Mouse (Mus musculus): Measurements from ENCODE around the gene Ifngr2.

Ifngr2 gene

GRCm38 (mm10) chr16:91566002-91566401 is 19.1 kb downstream of the Ifngr2 start:
- no peak for DNase-seq

- no peak for DNase-seq
Observed at GRCm38 (mm10) chr16:91568960-91569359, 22.1 kb downstream of the Ifngr2 start.

- no peak for DNase-seq
Observed at GRCm38 (mm10) chr16:91571105-91571504, 24.2 kb downstream of the Ifngr2 start.

- DNase-seq, result no peak
Observed at GRCm38 (mm10) chr16:91575151-91575550, 28.3 kb downstream of the Ifngr2 start.

- DNase-seq, result no peak
Observed at GRCm38 (mm10) chr16:91578980-91579720, 32.3 kb downstream of the Ifngr2 start.

GRCm38 (mm10) chr16:91582307-91582706 is 35.4 kb downstream of the Ifngr2 start:
- peak; percentile 71 for DNase-seq

GRCm38 (mm10) chr16:91585617-91586016 is 38.7 kb downstream of the Ifngr2 start:
- no peak for DNase-seq

GRCm38 (mm10) chr16:91586244-91586643 is 39.4 kb downstream of the Ifngr2 start:
- no peak for DNase-seq

- no peak for DNase-seq
Observed at GRCm38 (mm10) chr16:91587730-91588453, 41.0 kb downstream of the Ifngr2 start.

- DNase-seq, result no peak
Observed at GRCm38 (mm10) chr16:91588703-91589102, 41.8 kb downstream of the Ifngr2 start.

- no peak for DNase-seq
Observed at GRCm38 (mm10) chr16:91592162-91592561, 45.3 kb downstream of the Ifngr2 start.

GRCm38 (mm10) chr16:91593262-91593661 is 46.4 kb downstream of the Ifngr2 start:
- DNase-seq, result no peak

- peak in 1 of 2 experiments; percentile 21 for DNase-seq
Observed at GRCm38 (mm10) chr16:91595076-91595475, 48.2 kb downstream of the Ifngr2 start.

- no peak for DNase-seq
Observed at GRCm38 (mm10) chr16:91596397-91596778, 49.5 kb downstream of the Ifngr2 start.

GRCm38 (mm10) chr16:91596779-91597671 is 50.2 kb downstream of the Ifngr2 start:
- DNase-seq, result no peak

- DNase-seq, result peak; percentile 99
Observed at GRCm38 (mm10) chr16:91597672-91598010, 50.8 kb downstream of the Ifngr2 start, which contains the start of gene Tmem50b. TSS of gene Tmem50b (minus strand) at chr16:91597800.

GRCm38 (mm10) chr16:91599242-91599641 is 52.4 kb downstream of the Ifngr2 start:
- DNase-seq, result no peak

GRCm38 (mm10) chr16:91601081-91601480 is 54.2 kb downstream of the Ifngr2 start:
- no peak for DNase-seq

- DNase-seq, result no peak
Observed at GRCm38 (mm10) chr16:91601693-91602092, 54.8 kb downstream of the Ifngr2 start.

- peak in 1 of 2 experiments; percentile 25 for DNase-seq
Observed at GRCm38 (mm10) chr16:91605156-91605555, 58.3 kb downstream of the Ifngr2 start.

- no peak for DNase-seq
Observed at GRCm38 (mm10) chr16:91606958-91607357, 60.1 kb downstream of the Ifngr2 start.

GRCm38 (mm10) chr16:91609501-91610245 is 62.8 kb downstream of the Ifngr2 start:
- no peak for DNase-seq
